14 mouse cellular contexts compared by ENCODE assay signal in genomic region chr10:20160914-20161313, GRCm38 (mm10). TPM values are rescaled to one million over a fixed set of nuclear protein-coding genes. Genes with fewer than 3 reads are reported as not detected.
DNase-seq lines count a peak whose midpoint lies in the region; ATAC-seq and TF ChIP-seq lines count a peak whose summit lies in the region.
"Had no signal": no experiment of that assay in that cellular context is flagged by ENCODE, and none has a peak within 500 bp of the region (broad histone marks: within the 10 kb centered on the region; RNA-seq: fewer than 3 reads in every experiment).

No protein-coding gene starts in this region.

- H3K36me3 ChIP-seq in heart, embryonic 15.5 days: no peaks in the 10 kb centered on the region
- H3K36me3 ChIP-seq in MEL (ENCODE audit: control insufficient read depth in 1 of 2, insufficient read depth in 2 of 2, low read length in 2 of 2): no peaks in the 10 kb centered on the region
- H3K36me3 ChIP-seq: embryonic facial prominence, embryonic 10.5 days; forebrain, embryonic 10.5 days; heart, embryonic 12.5 days had no signal

- H3K4me1 ChIP-seq in heart, embryonic 15.5 days (replicated peaks): peaks cover 29% of the 10 kb centered on the region
- H3K4me1 ChIP-seq in MEL (ENCODE audit: control insufficient read depth in 1 of 2, insufficient read depth in 2 of 2, low read length in 2 of 2): no peaks in the 10 kb centered on the region
- H3K4me1 ChIP-seq: embryonic facial prominence, embryonic 10.5 days; forebrain, embryonic 10.5 days had no signal

- H3K9ac ChIP-seq in heart, embryonic 15.5 days: no peak overlapping the region
- H3K9ac ChIP-seq in MEL (ENCODE audit: control insufficient read depth, low read depth, low read length, poor library complexity, severe bottlenecking): no peak overlapping the region
- H3K9ac ChIP-seq: heart, embryonic 12.5 days had no signal

- intact Hi-C loops in left cerebral cortex, postnatal 10 days (cut with DNase I): no loop called here

- TF ChIP-seq RAD21 in MEL (IDR thresholded peaks at IDR 0.05; ENCODE audit: low read depth, low read length): no peak

- H3K27me3 ChIP-seq in heart, embryonic 15.5 days: no peaks in the 10 kb centered on the region
- no peaks in the 10 kb centered on the region for H3K27me3 ChIP-seq in MEL (ENCODE audit: control insufficient read depth in 1 of 2, insufficient read depth in 2 of 2, low read length in 2 of 2)
- H3K27me3 ChIP-seq: heart, embryonic 12.5 days had no signal

- ATAC-seq in heart, embryonic 15.5 days (replicated peaks; ENCODE audit: insufficient number of reproducible peaks, insufficient read depth, low FRiP score, low read depth): no peak
- ATAC-seq: inflammation-experienced regulatory T-cells, adult 6 months; lung, postnatal 0 days had no signal

- no peak for TF ChIP-seq CTCF in MEL (IDR thresholded peaks at IDR 0.05 in 2 of 3, conservative IDR thresholded peaks at IDR 0.05 in 1 of 3; ENCODE audit: control insufficient read depth in 1 of 3, insufficient read depth in 1 of 3, low read depth in 2 of 3, low read length in 3 of 3, poor library complexity in 1 of 3, severe bottlenecking in 1 of 3)

- no peak overlapping the region for H3K4me3 ChIP-seq in heart, embryonic 15.5 days
- H3K4me3 ChIP-seq in MEL (ENCODE audit: control insufficient read depth in 1 of 2, insufficient read depth in 1 of 2, low read depth in 2 of 2, low read length in 2 of 2): no peak overlapping the region
- H3K4me3 ChIP-seq: embryonic facial prominence, embryonic 10.5 days; forebrain, embryonic 10.5 days; gastrocnemius, adult 2 months; heart, embryonic 12.5 days had no signal

- no peak for TF ChIP-seq POLR2A in MEL (IDR thresholded peaks at IDR 0.05; ENCODE audit: control insufficient read depth in 1 of 2, insufficient read depth in 1 of 2, low read depth in 1 of 2, low read length in 2 of 2, poor library complexity in 1 of 2)

- H3K27ac ChIP-seq in heart, embryonic 15.5 days: no peak overlapping the region
- H3K27ac ChIP-seq in MEL (ENCODE audit: control insufficient read depth, low read depth, low read length): no peak overlapping the region
- H3K27ac ChIP-seq: embryonic facial prominence, embryonic 10.5 days; forebrain, embryonic 10.5 days; gastrocnemius, adult 2 months had no signal

- DNase-seq in heart, postnatal 4 days: no peak
- DNase-seq in MEL (ENCODE audit: low read depth, low spot score): peak; percentile 11
- peak; percentile 61 for DNase-seq in kidney, adult 11 months
- DNase-seq in kidney, postnatal 4 days: peak; percentile 33 to 58
- DNase-seq in left cerebral cortex, postnatal 10 days (ENCODE audit: extremely low spot score in 1 of 2, low spot score in 2 of 2): no peak
- no peak for DNase-seq in right cerebral cortex, adult 18-20 months
- no peak for DNase-seq in cerebellum, postnatal 10 days
- DNase-seq: gastrocnemius, adult 2 months had no signal

- H3K4me2 ChIP-seq in heart, embryonic 15.5 days: 0 out of 2 replicates have a peak overlapping the region, but pooled peaks have one; percentile 6
- H3K4me2 ChIP-seq: heart, embryonic 12.5 days had no signal

- H3K79me2 ChIP-seq in MEL (ENCODE audit: control insufficient read depth, insufficient read depth, low read length, poor library complexity): no peaks in the 10 kb centered on the region

- H3K9me3 ChIP-seq in heart, embryonic 15.5 days (replicated peaks): no peaks in the 10 kb centered on the region
- H3K9me3 ChIP-seq in MEL (replicated peaks; ENCODE audit: insufficient read depth, low read length): no peaks in the 10 kb centered on the region
- H3K9me3 ChIP-seq: embryonic facial prominence, embryonic 10.5 days; forebrain, embryonic 10.5 days had no signal

- WGBS in heart, embryonic 15.5 days: 44% methylated on average over 8 of the region's 8 CpGs

- TF ChIP-seq EP300 in MEL (IDR thresholded peaks at IDR 0.05; ENCODE audit: low read depth in 1 of 2, low read length in 2 of 2): no peak

TF ChIP-seq in MEL, 35 proteins besides CTCF, POLR2A, EP300 and RAD21:
- TF ChIP-seq POLR2AphosphoS5 (IDR thresholded peaks at IDR 0.05; ENCODE audit: borderline replicate concordance, low read depth, low read length): no peak
- TF ChIP-seq KAT2A (conservative IDR thresholded peaks at IDR 0.05; ENCODE audit: low read depth, low read length): no peak
- TF ChIP-seq USF1 (IDR thresholded peaks at IDR 0.05; ENCODE audit: low read depth, low read length): no peak
- no peak for TF ChIP-seq ZMIZ1 (IDR thresholded peaks at IDR 0.05; ENCODE audit: low read depth, low read length)
- no peak for TF ChIP-seq GABPA (IDR thresholded peaks at IDR 0.05; ENCODE audit: low read depth, low read length)
- no peak for TF ChIP-seq USF2 (IDR thresholded peaks at IDR 0.05; ENCODE audit: borderline replicate concordance in 1 of 2, insufficient read depth in 1 of 2, low read depth in 1 of 2, low read length in 2 of 2)
- no peak for TF ChIP-seq CHD1 (IDR thresholded peaks at IDR 0.05; ENCODE audit: low read depth, low read length)
- TF ChIP-seq E2F4 (IDR thresholded peaks at IDR 0.05; ENCODE audit: borderline replicate concordance, low read depth, low read length): no peak
- no peak for TF ChIP-seq SIN3A (IDR thresholded peaks at IDR 0.05; ENCODE audit: low read length)
- no peak for TF ChIP-seq BHLHE40 (IDR thresholded peaks at IDR 0.05; ENCODE audit: borderline replicate concordance, low read depth, low read length)

RNA-seq across cellular contexts. Expression of gene Map7, which starts 12.6 kb away (rescaled TPM):
- 6.4 and 7.2 TPM in 2 replicates for polyA plus RNA-seq in heart, embryonic 15.5 days (2015; fragmentation: Nextera tagmentation; extraction: Ambion mirVana)
- 1 to 10 TPM; 9.1 to 9.7 TPM for total RNA-seq in heart, postnatal 4 days (2021)
- total RNA-seq in MEL (2012; rRNA removed): 2.7 and 3.1 TPM in 2 replicates
- polyA plus RNA-seq in MEL (2012; ENCODE audit: insufficient read depth in 1 of 2, insufficient read length in 2 of 2, low read depth in 1 of 2, low replicate concordance in 2 of 2, missing spikeins in 1 of 2): 1 to 10 TPM in 1 of 2 experiments, not detected in 1; 9.5 TPM
- total RNA-seq in left cerebral cortex, postnatal 10 days (2021): 10 to 100 TPM; 47.0 to 52.5 TPM

Comparison
In these comparisons a context has a peak if more than half of its experiments do, and no peak if none do; other contexts are left out.
1. DNase-seq: peak in MEL (single experiment), kidney, adult 11 months (single experiment) and kidney, postnatal 4 days (2 of 2); none in heart, postnatal 4 days (single experiment), left cerebral cortex, postnatal 10 days (0 of 2), right cerebral cortex, adult 18-20 months (single experiment) and cerebellum, postnatal 10 days (0 of 2).
2. RNA of gene Map7, which starts 12.6 kb away (total RNA-seq): 47.0 to 52.5 TPM in left cerebral cortex, postnatal 10 days; 9.1 to 9.7 TPM in heart, postnatal 4 days and 2.7 to 3.1 TPM in MEL; every median in the first group is over 4 times any median in the second.